Mouse (Mus musculus): ENCODE results near the gene Sh3rf3. TPM values are rescaled to one million over a fixed set of nuclear protein-coding genes. Genes with fewer than 3 reads are reported as not detected.

Sh3rf3 gene
- polyA plus RNA-seq, 1 experiment from 2014 or later = 0.43 TPM

DNA sequence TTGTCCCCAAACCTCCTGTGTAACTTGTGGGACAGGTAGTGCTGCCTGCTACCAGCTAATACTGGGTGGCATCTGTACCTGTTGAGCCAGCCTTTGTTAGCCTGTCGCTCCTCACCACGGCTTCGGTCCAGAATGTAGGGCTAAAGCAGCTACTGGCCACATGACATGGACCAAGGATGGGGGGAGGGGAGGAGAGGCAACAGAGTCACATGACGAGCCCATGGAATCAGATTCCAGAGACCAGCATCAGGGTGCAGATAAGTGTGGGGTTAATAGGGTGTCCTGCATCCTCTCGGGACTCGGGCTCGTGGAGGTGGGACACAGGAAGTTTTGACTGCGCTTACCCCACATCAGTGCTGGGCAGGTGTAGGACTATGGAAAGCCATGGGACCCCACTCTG, 292.7 kb downstream of the Sh3rf3 start:
- Histone ChIP-seq H3K4me1 (replicated peaks) (no peaks in the 10 kb centered on the region), H3K27me3 (replicated peaks) (no peaks in the 10 kb centered on the region)
- ATAC-seq = no peak

DNA sequence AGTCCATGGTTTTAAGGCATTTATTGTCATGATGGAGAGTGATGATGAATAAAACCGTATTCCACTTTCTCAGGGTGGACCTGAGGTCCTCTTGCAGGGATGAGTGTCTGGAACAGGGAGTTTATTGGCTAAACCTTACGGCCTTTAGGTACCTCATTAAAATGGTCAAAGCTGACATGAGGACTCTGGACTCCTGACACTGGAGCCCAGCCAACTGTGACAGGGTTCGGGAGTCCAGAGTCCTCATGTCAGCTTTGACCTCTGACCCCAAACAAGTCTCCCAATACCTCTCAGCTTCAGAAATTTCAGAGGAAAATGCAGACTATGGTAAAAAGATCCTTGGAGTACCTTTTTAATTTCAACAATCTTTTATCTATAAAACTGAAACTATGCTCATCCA, 293.5 kb downstream of the Sh3rf3 start:
- WGBS = 75% methylated on average over 3 of the region's 3 CpGs
- Histone ChIP-seq H3K9ac (no peak overlapping the region), H3K27ac (no peak overlapping the region), H3K9me3 (no peaks in the 10 kb centered on the region), H3K4me2 (replicated peaks) (no peak overlapping the region), H3K36me3 (no peaks in the 10 kb centered on the region), H3K4me1 (replicated peaks) (no peaks in the 10 kb centered on the region), H3K4me3 (replicated peaks) (no peak overlapping the region), H3K27me3 (replicated peaks) (no peaks in the 10 kb centered on the region)
- ATAC-seq = no peak

More for the DNA sequence above, 292.7 kb downstream of the Sh3rf3 start:
- no peaks in the 10 kb centered on the region for H3K9me3 ChIP-seq
- WGBS = 77% methylated on average over 8 of the region's 8 CpGs
- no peak overlapping the region for H3K4me3 ChIP-seq (replicated peaks)
- H3K4me2 ChIP-seq (replicated peaks) = no peak overlapping the region
- no peak overlapping the region for H3K27ac ChIP-seq
- H3K36me3 ChIP-seq = no peaks in the 10 kb centered on the region
- no peak overlapping the region for H3K9ac ChIP-seq

DNA sequence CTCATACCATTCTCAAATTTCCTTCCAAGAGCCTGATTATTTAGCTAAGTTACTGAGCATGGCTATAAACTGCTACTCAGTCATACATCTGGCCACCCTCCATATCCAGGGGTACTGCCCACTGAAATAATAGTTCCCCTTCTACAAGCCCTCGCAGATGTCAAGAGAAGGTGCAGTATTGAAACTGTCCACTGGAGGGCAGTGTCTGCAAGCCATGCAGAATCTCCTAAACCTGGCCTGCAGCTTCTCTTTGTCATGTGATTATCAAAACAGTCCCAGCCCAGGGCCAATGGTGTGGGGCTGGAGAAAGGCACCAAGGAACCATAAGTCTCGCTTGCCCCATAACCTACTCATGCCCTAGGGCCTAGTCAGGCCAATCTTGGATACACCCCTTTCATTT, 295.9 kb downstream of the Sh3rf3 start:
- Histone ChIP-seq H3K4me1 (replicated peaks) (no peaks in the 10 kb centered on the region), H3K27me3 (replicated peaks) (no peaks in the 10 kb centered on the region), H3K9me3 (no peaks in the 10 kb centered on the region), H3K4me3 (replicated peaks) (no peak overlapping the region), H3K4me2 (replicated peaks) (no peak overlapping the region), H3K27ac (no peak overlapping the region), H3K9ac (no peak overlapping the region), H3K36me3 (no peaks in the 10 kb centered on the region)
- no peak for ATAC-seq
- 26% methylated on average over 2 of the region's 2 CpGs for WGBS

DNA sequence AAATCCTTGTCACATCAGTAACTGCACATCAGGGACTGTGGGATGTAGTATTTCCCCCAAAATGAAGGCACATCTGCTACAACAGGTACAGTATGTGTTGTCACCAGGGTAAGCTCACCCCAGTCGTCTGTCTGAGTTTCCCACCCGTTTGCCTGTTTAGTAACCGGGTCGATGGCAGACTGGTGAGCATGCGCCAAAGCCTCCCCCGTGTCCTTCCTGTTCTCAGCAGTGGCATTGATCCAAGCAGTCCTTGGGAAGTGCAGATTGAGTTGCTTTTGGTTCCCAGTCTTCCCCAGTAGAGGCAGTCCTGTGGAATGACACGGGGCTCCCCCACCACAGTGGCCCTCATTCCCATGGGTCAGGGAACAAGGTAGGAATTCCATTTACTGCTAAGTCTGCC, 297.2 kb downstream of the Sh3rf3 start:
- Histone ChIP-seq H3K9me3 (no peaks in the 10 kb centered on the region), H3K4me1 (replicated peaks) (no peaks in the 10 kb centered on the region), H3K4me3 (replicated peaks) (no peak overlapping the region), H3K36me3 (no peaks in the 10 kb centered on the region), H3K27me3 (replicated peaks) (no peaks in the 10 kb centered on the region), H3K27ac (no peak overlapping the region), H3K9ac (no peak overlapping the region), H3K4me2 (replicated peaks) (no peak overlapping the region)
- no peak for ATAC-seq
- WGBS = 94% methylated on average over 7 of the region's 7 CpGs

DNA sequence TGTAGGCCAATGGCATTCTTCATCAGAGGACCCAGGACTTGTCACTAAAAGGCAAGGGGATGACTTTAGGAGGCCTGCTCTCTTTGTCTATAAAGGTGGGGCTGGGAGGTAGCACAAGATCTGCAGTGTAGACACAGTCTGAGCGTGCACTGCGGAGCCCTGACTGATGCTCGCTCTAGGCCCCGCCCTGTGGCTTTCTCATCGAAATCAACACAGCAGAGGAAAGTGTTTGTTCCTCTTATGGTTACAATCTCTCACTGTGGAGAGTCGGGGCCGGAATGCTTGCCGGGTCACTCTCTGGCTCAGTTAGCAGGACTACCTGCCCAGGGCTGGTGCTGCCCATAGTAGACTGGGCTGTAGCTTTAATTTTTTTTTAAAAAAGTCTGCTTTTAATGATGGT, 299.6 kb downstream of the Sh3rf3 start:
- no peak overlapping the region for H3K9ac ChIP-seq
- no peak for ATAC-seq
- H3K4me3 ChIP-seq (replicated peaks) = no peak overlapping the region
- no peaks in the 10 kb centered on the region for H3K36me3 ChIP-seq
- no peaks in the 10 kb centered on the region for H3K4me1 ChIP-seq (replicated peaks)
- no peak overlapping the region for H3K4me2 ChIP-seq (replicated peaks)
- no peaks in the 10 kb centered on the region for H3K27me3 ChIP-seq (replicated peaks)
- no peak overlapping the region for H3K27ac ChIP-seq
- WGBS = 86% methylated on average over 8 of the region's 8 CpGs
- no peaks in the 10 kb centered on the region for H3K9me3 ChIP-seq

DNA sequence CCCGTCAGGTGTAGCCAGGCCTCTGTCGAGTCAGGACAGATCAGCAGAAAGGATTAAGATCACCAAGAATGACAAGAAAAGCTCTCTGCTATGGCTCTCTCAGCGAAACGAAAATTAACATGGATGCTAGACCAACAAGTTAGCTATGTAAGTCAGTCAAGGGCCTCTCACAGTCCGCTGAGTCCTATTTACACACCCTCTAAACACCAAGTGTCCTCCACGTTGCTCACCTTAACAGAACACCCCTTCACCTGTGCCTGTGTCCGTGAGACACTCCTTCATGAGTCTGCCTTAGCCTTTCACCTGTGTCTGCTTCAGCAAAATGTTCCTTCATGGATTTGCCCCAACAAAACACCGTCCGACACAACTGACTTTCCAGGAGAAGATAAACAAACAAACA, 300.2 kb downstream of the Sh3rf3 start:
- WGBS = 88% methylated on average over 9 of the region's 9 CpGs
- H3K4me2 ChIP-seq (replicated peaks) = no peak overlapping the region
- H3K27me3 ChIP-seq (replicated peaks) = no peaks in the 10 kb centered on the region
- H3K9ac ChIP-seq = no peak overlapping the region
- no peak for ATAC-seq
- no peak overlapping the region for H3K4me3 ChIP-seq (replicated peaks)
- no peaks in the 10 kb centered on the region for H3K36me3 ChIP-seq
- no peak overlapping the region for H3K27ac ChIP-seq
- H3K4me1 ChIP-seq (replicated peaks) = no peaks in the 10 kb centered on the region
- no peaks in the 10 kb centered on the region for H3K9me3 ChIP-seq

DNA sequence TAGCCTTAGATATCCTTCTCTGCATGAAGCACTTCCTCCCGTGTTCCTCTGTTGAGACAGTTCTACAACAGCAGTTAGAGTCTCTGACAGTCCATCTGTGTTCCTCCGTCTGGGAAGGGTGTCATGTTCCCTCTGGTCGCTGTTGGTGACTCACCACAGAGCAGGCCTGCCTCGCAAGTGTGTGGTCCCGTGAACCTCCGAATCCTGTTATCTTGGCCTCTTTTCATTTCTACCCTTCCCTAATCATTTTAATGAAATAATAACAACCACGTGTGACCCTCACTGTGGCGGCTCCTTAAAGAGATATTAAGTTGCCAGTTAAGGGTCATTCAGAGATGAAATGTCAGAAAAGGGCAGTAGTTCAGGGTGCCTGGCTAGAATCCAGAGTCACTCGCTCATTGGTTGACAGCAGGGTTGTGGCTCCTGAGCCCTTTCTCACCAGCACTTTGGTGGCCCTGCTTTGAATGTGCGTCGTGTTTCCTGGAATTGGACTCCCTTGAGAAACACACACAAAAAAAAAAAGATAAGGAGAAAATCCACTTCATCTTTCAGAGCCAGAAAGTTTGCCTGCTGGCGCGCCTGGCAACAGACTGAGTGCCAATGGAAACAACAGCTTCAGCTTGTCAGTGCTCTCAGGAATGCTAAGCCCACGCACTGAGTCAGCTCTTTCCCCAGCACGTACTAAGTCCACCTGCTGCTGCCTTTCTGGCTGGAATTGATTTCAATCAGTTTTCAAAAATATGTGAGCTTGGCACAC, 301.6 kb downstream of the Sh3rf3 start:
- no peak overlapping the region for H3K4me3 ChIP-seq (replicated peaks)
- no peaks in the 10 kb centered on the region for H3K4me1 ChIP-seq (replicated peaks)
- no peak overlapping the region for H3K27ac ChIP-seq
- H3K9me3 ChIP-seq = no peaks in the 10 kb centered on the region
- no peak for ATAC-seq
- no peak overlapping the region for H3K4me2 ChIP-seq (replicated peaks)
- H3K27me3 ChIP-seq (replicated peaks) = no peaks in the 10 kb centered on the region
- H3K36me3 ChIP-seq = no peaks in the 10 kb centered on the region
- WGBS = 54% methylated on average over 15 of the region's 15 CpGs
- H3K9ac ChIP-seq = no peak overlapping the region

DNA sequence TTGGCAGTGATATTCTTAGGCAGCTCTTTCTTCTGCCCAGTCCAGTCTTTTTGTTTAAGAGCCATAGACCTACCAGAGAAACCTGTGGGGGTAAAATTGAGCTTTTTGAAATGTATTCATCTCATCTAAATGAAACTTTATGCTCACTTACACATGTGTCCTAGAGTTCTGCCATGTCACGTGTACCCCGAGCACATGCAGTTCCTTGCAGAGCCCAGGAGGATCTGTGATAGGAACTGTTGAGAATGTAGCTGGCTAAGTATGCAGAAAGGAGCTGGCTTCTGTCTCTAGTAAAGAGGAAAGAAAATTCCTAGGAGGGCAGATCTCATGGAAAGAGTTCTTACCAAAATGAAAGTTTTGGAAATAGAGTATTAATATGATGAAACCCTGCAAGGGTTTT, 302.5 kb downstream of the Sh3rf3 start:
- Histone ChIP-seq H3K27me3 (replicated peaks) (no peaks in the 10 kb centered on the region), H3K9me3 (no peaks in the 10 kb centered on the region), H3K36me3 (no peaks in the 10 kb centered on the region), H3K27ac (no peak overlapping the region), H3K4me1 (replicated peaks) (no peaks in the 10 kb centered on the region), H3K4me3 (replicated peaks) (no peak overlapping the region), H3K4me2 (replicated peaks) (no peak overlapping the region), H3K9ac (no peak overlapping the region)
- no peak for ATAC-seq
- 91% methylated on average over 2 of the region's 2 CpGs for WGBS

DNA sequence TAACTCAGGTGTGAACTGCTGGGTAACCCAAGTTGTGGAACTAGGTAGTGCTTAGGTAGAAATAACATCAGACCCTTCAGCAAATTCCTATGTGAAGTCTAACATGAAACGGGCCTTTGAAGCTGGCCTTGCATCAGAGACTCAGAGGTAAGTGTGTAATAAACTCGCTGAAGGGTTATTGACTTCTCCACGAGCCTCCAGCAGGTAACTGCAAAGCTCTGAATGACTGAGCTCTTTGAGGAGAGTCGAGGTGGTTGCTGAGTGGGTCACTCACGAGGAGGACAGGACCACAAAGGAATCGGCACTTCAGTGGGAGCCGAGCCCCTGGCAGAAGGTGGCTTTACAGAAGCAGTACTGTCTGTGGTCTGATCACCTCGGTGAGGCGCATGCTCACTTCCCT, 303.2 kb downstream of the Sh3rf3 start:
- Histone ChIP-seq H3K9me3 (no peaks in the 10 kb centered on the region), H3K27ac (no peak overlapping the region), H3K4me1 (replicated peaks) (no peaks in the 10 kb centered on the region), H3K9ac (no peak overlapping the region), H3K27me3 (replicated peaks) (no peaks in the 10 kb centered on the region), H3K4me3 (replicated peaks) (no peak overlapping the region), H3K36me3 (no peaks in the 10 kb centered on the region), H3K4me2 (replicated peaks) (no peak overlapping the region)
- no peak for ATAC-seq
- 72% methylated on average over 9 of the region's 9 CpGs for WGBS

DNA sequence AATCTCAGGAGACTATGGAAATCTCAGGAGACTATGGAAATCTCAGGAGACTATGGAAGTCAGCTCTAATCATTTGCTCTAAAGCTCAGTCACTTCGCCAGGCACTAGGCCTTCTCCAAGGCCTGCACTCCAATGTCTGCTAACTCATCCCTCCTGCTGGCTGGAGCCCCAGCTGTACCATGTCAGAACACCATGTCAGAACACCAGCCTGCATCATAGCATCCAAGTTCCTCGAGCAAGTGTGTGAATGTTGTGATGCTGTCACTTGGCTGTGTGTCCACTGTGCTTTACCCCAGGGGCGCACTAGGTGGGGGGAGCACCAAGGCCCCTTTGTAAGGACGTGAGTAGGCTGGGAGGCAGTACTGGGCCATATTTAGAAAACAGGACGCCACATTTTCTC, 304.4 kb downstream of the Sh3rf3 start:
- no peak overlapping the region for H3K27ac ChIP-seq
- H3K36me3 ChIP-seq = no peaks in the 10 kb centered on the region
- H3K9me3 ChIP-seq = no peaks in the 10 kb centered on the region
- no peak for ATAC-seq
- no peak overlapping the region for H3K9ac ChIP-seq
- WGBS = 72% methylated on average over 5 of the region's 5 CpGs
- H3K4me1 ChIP-seq (replicated peaks) = no peaks in the 10 kb centered on the region
- no peak overlapping the region for H3K4me3 ChIP-seq (replicated peaks)
- no peaks in the 10 kb centered on the region for H3K27me3 ChIP-seq (replicated peaks)
- H3K4me2 ChIP-seq (replicated peaks) = no peak overlapping the region

DNA sequence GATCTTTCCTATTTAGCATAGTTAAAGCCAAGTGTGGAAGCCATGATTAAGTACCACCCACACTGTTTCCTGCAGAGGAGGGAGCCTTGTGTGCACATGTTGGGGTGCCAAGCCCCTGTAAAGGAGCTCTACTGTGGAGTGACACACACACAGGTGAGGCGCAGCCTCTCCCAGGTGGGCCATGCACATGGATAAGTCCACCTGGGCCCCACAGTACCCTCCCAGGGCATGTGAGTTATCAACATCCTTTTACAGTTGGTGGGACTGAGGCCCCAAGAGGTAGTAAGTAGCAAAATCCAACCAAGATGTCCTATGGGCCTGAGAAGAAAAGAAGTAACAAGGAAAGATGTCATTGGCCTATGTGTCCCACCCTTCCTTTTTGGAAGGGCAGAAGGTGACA, 305.8 kb downstream of the Sh3rf3 start:
- H3K9me3 ChIP-seq = no peaks in the 10 kb centered on the region
- H3K36me3 ChIP-seq = no peaks in the 10 kb centered on the region
- no peak overlapping the region for H3K9ac ChIP-seq
- H3K27ac ChIP-seq = no peak overlapping the region
- 89% methylated on average over 1 of the region's 1 CpGs for WGBS
- H3K27me3 ChIP-seq (replicated peaks) = no peaks in the 10 kb centered on the region
- H3K4me1 ChIP-seq (replicated peaks) = no peaks in the 10 kb centered on the region
- no peak for ATAC-seq
- no peak overlapping the region for H3K4me3 ChIP-seq (replicated peaks)
- H3K4me2 ChIP-seq (replicated peaks) = no peak overlapping the region

DNA sequence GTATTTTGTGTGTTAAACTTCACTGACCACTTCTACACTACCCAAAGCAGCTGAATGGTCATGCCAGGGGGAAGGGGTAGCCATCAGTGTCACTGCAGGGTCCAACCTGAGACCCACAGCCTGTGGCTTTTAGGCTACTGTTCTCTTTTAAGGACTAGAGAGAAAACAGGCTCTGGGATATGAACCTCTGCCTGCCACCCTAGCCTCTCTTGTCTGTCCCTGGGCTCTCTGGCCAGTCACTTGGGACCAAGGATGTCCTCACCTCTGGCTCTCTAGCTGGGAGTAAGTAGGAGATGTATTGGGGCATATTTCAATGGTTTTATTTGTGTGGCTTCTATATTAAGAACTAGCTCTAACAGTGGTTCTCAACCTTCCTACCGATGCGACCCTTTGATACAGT, 306.7 kb downstream of the Sh3rf3 start:
- Histone ChIP-seq H3K36me3 (no peaks in the 10 kb centered on the region), H3K9ac (no peak overlapping the region), H3K4me3 (replicated peaks) (no peak overlapping the region), H3K9me3 (no peaks in the 10 kb centered on the region), H3K27me3 (replicated peaks) (no peaks in the 10 kb centered on the region), H3K4me2 (replicated peaks) (no peak overlapping the region), H3K4me1 (replicated peaks) (no peaks in the 10 kb centered on the region), H3K27ac (no peak overlapping the region)
- WGBS = 95% methylated on average over 2 of the region's 2 CpGs
- no peak for ATAC-seq

DNA sequence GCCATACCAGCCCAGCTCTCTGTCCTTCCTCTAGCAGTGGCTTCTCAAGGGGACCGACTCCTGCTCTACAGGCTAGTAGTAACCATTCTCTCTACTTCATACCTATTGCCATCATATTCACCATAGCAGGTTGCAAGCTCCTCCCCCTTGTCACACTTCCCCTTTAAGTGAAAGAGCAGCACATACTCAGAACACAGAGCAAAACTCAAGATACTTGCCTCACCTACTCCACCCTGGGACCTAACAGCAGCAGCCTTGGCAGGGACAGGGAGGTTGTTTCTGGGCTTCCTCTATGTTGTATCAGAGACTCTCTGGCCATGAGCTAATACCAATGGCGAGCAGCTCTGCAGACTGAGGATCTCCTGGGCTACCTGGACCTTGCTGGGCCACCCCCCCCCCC, 312.3 kb downstream of the Sh3rf3 start:
- Histone ChIP-seq H3K9me3 (no peaks in the 10 kb centered on the region), H3K27ac (no peak overlapping the region), H3K4me1 (replicated peaks) (no peaks in the 10 kb centered on the region), H3K36me3 (no peaks in the 10 kb centered on the region), H3K4me3 (replicated peaks) (no peak overlapping the region), H3K9ac (no peak overlapping the region), H3K27me3 (replicated peaks) (no peaks in the 10 kb centered on the region), H3K4me2 (replicated peaks) (no peak overlapping the region)
- ATAC-seq = no peak
- 83% methylated on average over 2 of the region's 2 CpGs for WGBS
